Comparison of ENCODE assay signal across 8 mouse cellular contexts in genomic region chr6:83795492-83795900, GRCm38 (mm10). TPM values are rescaled to one million over a fixed set of nuclear protein-coding genes. Genes with fewer than 3 reads are reported as not detected.
DNase-seq lines count a peak whose midpoint lies in the region; ATAC-seq and TF ChIP-seq lines count a peak whose summit lies in the region.

No protein-coding gene starts in this region.

- peaks cover 18% of the 10 kb centered on the region for H3K36me3 ChIP-seq in forebrain, postnatal 0 days (ENCODE audit: insufficient read depth)
- H3K36me3 ChIP-seq in neural tube, embryonic 15.5 days, result peaks cover 30% of the 10 kb centered on the region

- H3K4me2 ChIP-seq in forebrain, postnatal 0 days (ENCODE audit: low read depth), result peak overlapping the region; percentile 58
- H3K4me2 ChIP-seq in neural tube, embryonic 15.5 days, result peak overlapping the region; percentile 88

- peak overlapping the region; percentile 98 for H3K27ac ChIP-seq in forebrain, postnatal 0 days (ENCODE audit: low read depth, low read length)
- H3K27ac ChIP-seq in neural tube, embryonic 15.5 days (replicated peaks), result peak overlapping the region; percentile 91

- in situ Hi-C loops in Patski (cut with MboI; ENCODE audit: low pct_unique_long_range_greater_than_20kb), result no loop called here

- no peaks in the 10 kb centered on the region for H3K9me3 ChIP-seq in forebrain, postnatal 0 days (ENCODE audit: low read length)
- H3K9me3 ChIP-seq in neural tube, embryonic 15.5 days (replicated peaks), result no peaks in the 10 kb centered on the region

- CTCF ChIA-PET in Patski (lab: Charles Lee), result interaction anchor here (1.1 kb wide), 1 partner anchor 15 kb away, joined by 3 read pairs; no protein-coding TSS in a partner anchor

- no peaks in the 10 kb centered on the region; the same call in 1 of the 2 replicates for H3K4me1 ChIP-seq in forebrain, postnatal 0 days (ENCODE audit: insufficient read depth)
- no peaks in the 10 kb centered on the region; the same call in 1 of the 2 replicates for H3K4me1 ChIP-seq in lung, adult 2 months (ENCODE audit: control insufficient read depth, insufficient read depth, low read length)
- peaks cover 27% of the 10 kb centered on the region for H3K4me1 ChIP-seq in neural tube, embryonic 15.5 days

- TF ChIP-seq CTCF in Patski (IDR thresholded peaks at IDR 0.05), result no peak
- no peak for TF ChIP-seq CTCF in forebrain, postnatal 0 days (IDR thresholded peaks at IDR 0.05; ENCODE audit: low read depth)
- TF ChIP-seq CTCF in lung, adult 2 months (IDR thresholded peaks at IDR 0.05; ENCODE audit: insufficient read depth, low read length), result no peak

- peak; percentile 43 to 52 for DNase-seq in frontal cortex, postnatal 36 days (ENCODE audit: low spot score in 2 of 2)
- no peak for DNase-seq in frontal cortex, postnatal 25 days (ENCODE audit: low spot score in 2 of 2)
- DNase-seq in Patski (ENCODE audit: low read depth, low spot score), result no peak
- DNase-seq in forebrain, postnatal 0 days, result peak; percentile 85
- DNase-seq in kidney, postnatal 10 days, result peak; percentile 42
- no peak for DNase-seq in lung, adult 2 months
- DNase-seq in cerebellum, postnatal 36 days, result no peak

- WGBS in forebrain, postnatal 0 days, result 7% methylated on average over 13 of the region's 13 CpGs
- 2% methylated on average over 13 of the region's 13 CpGs for WGBS in lung, adult 2 months
- 8% methylated on average over 13 of the region's 13 CpGs for WGBS in neural tube, embryonic 15.5 days

- no peaks in the 10 kb centered on the region for H3K27me3 ChIP-seq in Patski
- no peaks in the 10 kb centered on the region for H3K27me3 ChIP-seq in forebrain, postnatal 0 days (ENCODE audit: insufficient read depth, low read length)
- H3K27me3 ChIP-seq in neural tube, embryonic 15.5 days (replicated peaks), result no peaks in the 10 kb centered on the region

- no peak for TF ChIP-seq POLR2A in lung, adult 2 months (IDR thresholded peaks at IDR 0.05; ENCODE audit: borderline replicate concordance, extremely low read depth, low read depth, low read length)

- peak overlapping the region; percentile 96 for H3K9ac ChIP-seq in forebrain, postnatal 0 days
- H3K9ac ChIP-seq in neural tube, embryonic 15.5 days (replicated peaks), result peak overlapping the region; percentile 87

- POLR2A ChIA-PET in Patski (lab: Charles Lee), result interaction anchor here (1.4 kb wide), 2 partner anchors 10 to 20 kb away, joined by 3 to 5 read pairs; no protein-coding TSS in a partner anchor

- peak overlapping the region; percentile 78 for H3K4me3 ChIP-seq in forebrain, postnatal 0 days (ENCODE audit: low read depth, low read length)
- peak overlapping the region; percentile 91 for H3K4me3 ChIP-seq in lung, adult 2 months (replicated peaks; ENCODE audit: extremely low read depth, low read depth, low read length)
- H3K4me3 ChIP-seq in neural tube, embryonic 15.5 days (replicated peaks), result peak overlapping the region; percentile 69

- ATAC-seq in Patski, result peak; percentile 14
- peak; percentile 45 for ATAC-seq in forebrain, postnatal 0 days
- peak; percentile 45; the same call in 1 of the 2 replicates for ATAC-seq in neural tube, embryonic 15.5 days (ENCODE audit: low FRiP score)

RNA-seq across cellular contexts. Expression of gene Nagk, which starts 0.7 kb away (rescaled TPM):
- polyA plus RNA-seq in Patski (2021), result 118 TPM
- 80.7 and 81.2 TPM in 2 replicates for total RNA-seq in forebrain, postnatal 0 days (2014; rRNA removed)
- 81.0 and 99.0 TPM in 2 replicates for polyA plus RNA-seq in forebrain, postnatal 0 days (2015; fragmentation: Nextera tagmentation; extraction: Ambion mirVana)
- polyA plus RNA-seq in lung, adult 2 months (2012; rRNA removed), result 20.5 and 27.6 TPM in 2 replicates
- polyA plus RNA-seq in neural tube, embryonic 15.5 days (2015; fragmentation: Nextera tagmentation; extraction: Ambion mirVana), result 105 and 113 TPM in 2 replicates

RNA-seq across cellular contexts. Expression of gene Tex261, which starts 19.9 kb away (rescaled TPM):
- polyA plus RNA-seq in Patski (2021), result 92.7 TPM
- total RNA-seq in forebrain, postnatal 0 days (2014; rRNA removed), result 30.7 and 42.3 TPM in 2 replicates
- polyA plus RNA-seq in forebrain, postnatal 0 days (2015; fragmentation: Nextera tagmentation; extraction: Ambion mirVana), result 80.4 and 81.7 TPM in 2 replicates
- polyA plus RNA-seq in lung, adult 2 months (2012; rRNA removed), result 88.6 and 101 TPM in 2 replicates
- polyA plus RNA-seq in neural tube, embryonic 15.5 days (2015; fragmentation: Nextera tagmentation; extraction: Ambion mirVana), result 72.3 and 73.2 TPM in 2 replicates

RNA-seq across cellular contexts. Expression of gene Ankrd53, which starts 33.1 kb away (rescaled TPM):
- 0.18 TPM for polyA plus RNA-seq in Patski (2021)
- total RNA-seq in forebrain, postnatal 0 days (2014; rRNA removed), result not detected in 2 replicates
- polyA plus RNA-seq in forebrain, postnatal 0 days (2015; fragmentation: Nextera tagmentation; extraction: Ambion mirVana), result not detected in 2 replicates
- not detected in 2 replicates for polyA plus RNA-seq in lung, adult 2 months (2012; rRNA removed)
- polyA plus RNA-seq in neural tube, embryonic 15.5 days (2015; fragmentation: Nextera tagmentation; extraction: Ambion mirVana), result 0.19 TPM in 1 of 2 replicates, not detected in the other

RNA-seq across cellular contexts. Expression of gene Paip2b, which starts 36.0 kb away (rescaled TPM):
- 36.6 TPM for polyA plus RNA-seq in Patski (2021)
- total RNA-seq in forebrain, postnatal 0 days (2014; rRNA removed), result 66.2 and 75.0 TPM in 2 replicates
- 28.3 and 28.6 TPM in 2 replicates for polyA plus RNA-seq in forebrain, postnatal 0 days (2015; fragmentation: Nextera tagmentation; extraction: Ambion mirVana)
- 10.0 and 12.3 TPM in 2 replicates for polyA plus RNA-seq in lung, adult 2 months (2012; rRNA removed)
- polyA plus RNA-seq in neural tube, embryonic 15.5 days (2015; fragmentation: Nextera tagmentation; extraction: Ambion mirVana), result 26.1 and 27.6 TPM in 2 replicates

RNA-seq across cellular contexts. Expression of gene Atp6v1b1, which starts 52.7 kb away (rescaled TPM):
- not detected for polyA plus RNA-seq in Patski (2021)
- total RNA-seq in forebrain, postnatal 0 days (2014; rRNA removed), result 0.19 and 0.77 TPM in 2 replicates
- 0.38 and 0.53 TPM in 2 replicates for polyA plus RNA-seq in forebrain, postnatal 0 days (2015; fragmentation: Nextera tagmentation; extraction: Ambion mirVana)
- polyA plus RNA-seq in lung, adult 2 months (2012; rRNA removed), result 6.1 and 7.7 TPM in 2 replicates
- not detected in 2 replicates for polyA plus RNA-seq in neural tube, embryonic 15.5 days (2015; fragmentation: Nextera tagmentation; extraction: Ambion mirVana)

Comparison
In these comparisons a context has a peak if more than half of its experiments do, and no peak if none do; other contexts are left out.
1. DNase-seq: peak in frontal cortex, postnatal 36 days (2 of 2), forebrain, postnatal 0 days (single experiment) and kidney, postnatal 10 days (single experiment); none in frontal cortex, postnatal 25 days (0 of 2), Patski (single experiment), lung, adult 2 months (single experiment) and cerebellum, postnatal 36 days (0 of 2).
2. Peak in every context shown above with its lines, with median percentiles within 50 percentile points of each other: ATAC-seq and H3K4me3 ChIP-seq.